Mouse (Mus musculus) small intestine, adult 2 months (tissue): ENCODE data around the gene Shisa8.

Experiments used
- CTCF ChIP-seq: fragments of 200-500 bp; IDR thresholded peaks from 2 replicates; pipeline ENCODE4 v1.5.1; 2012; ENCODE audit warnings: low read depth, mild to moderate bottlenecking, control low read depth, inconsistent platforms, low read length, moderate library complexity, mixed read lengths; ENCODE audit not compliant: insufficient replicate concordance, insufficient read length; ENCODE audit errors: extremely low read depth
- POLR2A ChIP-seq: fragments of 200-500 bp; IDR thresholded peaks from 2 replicates; pipeline ENCODE4 v1.6.1; 2012; ENCODE audit warnings: low read depth, mild to moderate bottlenecking, control low read depth, inconsistent platforms, low read length, moderate library complexity

- TF ChIP-seq CTCF, result no peak
- no peak for TF ChIP-seq POLR2A
Observed at GRCm38 (mm10) chr15:82206365-82207104, 6.1 kb downstream of the Shisa8 start.
